Mouse (Mus musculus): ENCODE data around the gene Slc6a2.

Slc6a2 gene

DNA sequence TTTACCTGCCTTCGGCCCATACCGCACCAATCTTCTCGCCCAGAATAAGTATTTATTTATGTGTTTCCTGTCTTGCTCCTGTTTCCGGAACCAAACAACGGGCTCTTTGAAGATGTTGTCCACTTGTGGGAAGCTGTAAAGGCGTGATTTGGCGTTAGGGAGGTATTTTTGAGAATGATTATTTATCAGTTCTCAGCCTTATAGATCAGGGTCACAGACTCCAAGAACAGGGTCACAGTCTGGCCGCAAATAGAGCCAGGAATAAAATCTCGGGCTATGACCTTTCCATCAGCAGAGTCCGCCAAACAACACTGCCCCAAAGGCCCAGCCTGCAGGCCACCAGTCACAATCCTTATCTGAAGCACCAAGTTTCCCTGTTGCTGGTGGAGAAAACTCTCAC lies at the start of gene Slc6a2:
Slc6a2 (plus strand) TSS at position 301 of the 400 bp plus-strand sequence.
- no peak for DNase-seq

DNA sequence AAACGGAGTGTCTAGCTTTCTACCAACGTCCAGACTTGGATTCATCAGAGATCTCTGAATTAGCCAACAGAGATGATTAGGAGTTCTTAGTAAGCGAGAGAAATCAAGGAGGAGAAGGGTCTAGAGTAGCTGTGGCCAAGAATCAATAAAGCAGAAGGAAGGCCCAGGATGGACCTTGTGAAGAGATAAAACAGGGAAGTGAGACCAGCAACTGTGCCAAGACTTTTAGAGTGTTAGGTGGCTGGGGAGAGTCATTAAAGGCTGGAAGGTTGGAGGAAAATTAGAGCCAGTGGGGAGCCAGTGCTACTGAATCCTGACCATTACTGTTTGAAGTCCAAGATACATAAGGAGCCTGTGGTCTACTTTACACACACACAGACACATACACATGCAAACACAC lies 48.4 kb upstream of the Slc6a2 start:
- DNase-seq = no peak

DNA sequence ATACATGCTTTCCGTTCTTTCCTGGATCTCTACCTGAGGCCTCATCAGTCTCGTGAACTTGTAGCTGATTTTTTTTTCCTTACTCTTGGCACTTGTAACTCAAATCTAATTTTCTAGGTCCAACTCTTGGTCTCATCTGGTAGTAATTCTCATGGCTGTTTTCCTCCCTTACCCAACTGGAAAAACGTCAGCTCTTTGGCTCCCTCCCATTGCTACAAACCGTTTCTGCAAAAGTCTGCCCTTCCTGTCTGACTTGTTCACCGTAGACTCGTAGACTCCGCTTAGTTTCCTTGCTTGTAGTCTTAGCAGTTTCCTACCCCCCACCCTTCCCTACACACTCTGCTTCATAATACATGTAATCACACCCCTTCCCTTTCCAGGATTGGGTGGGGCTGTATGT lies 46.5 kb upstream of the Slc6a2 start:
- DNase-seq = no peak

DNA sequence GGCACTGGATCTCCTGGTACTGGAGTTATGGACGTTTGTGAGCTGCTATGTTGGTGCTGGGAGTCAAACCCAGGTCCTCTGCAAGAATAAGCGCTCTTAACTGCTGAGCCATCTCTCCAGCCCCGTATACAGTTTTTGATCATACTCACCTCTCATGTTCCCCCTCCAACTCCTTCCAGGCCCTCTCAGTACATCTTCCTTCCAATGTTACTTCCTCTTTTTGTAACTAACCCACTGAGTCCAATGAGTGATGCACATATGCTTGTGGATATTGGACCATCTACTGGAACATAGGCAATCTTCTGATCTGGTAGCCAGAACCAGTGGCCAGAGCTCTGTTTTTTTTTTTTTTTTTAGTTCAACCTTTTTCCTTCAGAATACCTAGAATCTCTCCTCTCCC lies 43.8 kb upstream of the Slc6a2 start:
- DNase-seq = no peak

DNA sequence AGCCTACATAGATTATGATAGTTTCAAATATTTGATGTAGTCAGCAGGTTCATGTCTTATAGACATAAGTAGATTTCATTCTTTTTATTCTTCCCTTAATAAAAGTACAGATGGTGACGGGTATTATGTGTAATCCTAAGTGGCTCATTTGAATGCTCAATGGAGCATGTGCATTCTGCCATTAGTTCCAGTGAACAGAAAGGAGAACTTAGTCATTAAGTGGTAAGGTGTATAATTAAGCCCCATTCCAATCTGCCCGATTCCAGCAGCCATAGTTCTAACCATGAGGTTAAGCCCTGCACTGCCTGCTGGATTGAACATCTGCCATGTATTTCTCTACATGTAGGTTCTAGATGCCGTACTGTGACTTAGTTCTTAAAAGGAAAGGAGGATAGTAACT lies 38.1 kb upstream of the Slc6a2 start:
- no peak for DNase-seq

DNA sequence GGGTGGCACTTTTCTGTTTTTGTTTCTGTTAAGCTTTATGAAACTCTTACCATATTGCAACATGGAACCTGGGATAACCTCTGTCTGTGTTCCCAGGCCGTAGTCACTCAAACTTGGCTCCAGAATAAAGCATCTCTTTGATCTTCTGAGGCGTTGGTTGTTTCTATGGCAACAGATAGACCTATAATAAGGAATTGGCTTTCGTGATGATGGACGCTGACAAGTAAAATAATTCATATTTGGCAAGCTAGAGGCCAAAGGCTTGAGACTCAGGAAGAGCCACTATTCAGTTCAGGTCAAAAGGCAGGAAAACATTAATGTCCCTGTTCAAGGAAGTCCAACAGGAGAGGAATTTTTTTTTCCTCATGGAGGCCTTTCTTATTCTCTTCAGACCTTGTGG lies 30.9 kb upstream of the Slc6a2 start:
- DNase-seq = no peak

DNA sequence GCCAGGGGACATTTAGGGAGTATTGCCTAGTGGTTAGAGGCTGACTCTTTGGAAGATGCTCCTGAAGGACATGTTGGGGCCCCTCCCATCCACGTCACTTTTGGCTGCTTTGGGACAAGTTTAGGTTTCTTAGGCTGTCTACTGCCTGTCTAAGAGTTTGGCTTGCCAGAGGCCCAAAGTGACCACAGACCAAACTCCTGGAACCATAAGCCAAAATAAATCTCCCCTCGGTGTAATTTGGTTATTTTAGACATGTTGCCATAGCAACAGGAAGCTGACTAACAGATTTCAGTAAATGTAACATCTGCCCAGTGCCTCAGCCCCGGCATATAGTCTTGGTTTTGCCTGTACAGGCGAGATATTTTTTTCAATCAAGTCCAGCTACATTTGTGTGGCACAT lies 21.8 kb upstream of the Slc6a2 start:
- no peak for DNase-seq

DNA sequence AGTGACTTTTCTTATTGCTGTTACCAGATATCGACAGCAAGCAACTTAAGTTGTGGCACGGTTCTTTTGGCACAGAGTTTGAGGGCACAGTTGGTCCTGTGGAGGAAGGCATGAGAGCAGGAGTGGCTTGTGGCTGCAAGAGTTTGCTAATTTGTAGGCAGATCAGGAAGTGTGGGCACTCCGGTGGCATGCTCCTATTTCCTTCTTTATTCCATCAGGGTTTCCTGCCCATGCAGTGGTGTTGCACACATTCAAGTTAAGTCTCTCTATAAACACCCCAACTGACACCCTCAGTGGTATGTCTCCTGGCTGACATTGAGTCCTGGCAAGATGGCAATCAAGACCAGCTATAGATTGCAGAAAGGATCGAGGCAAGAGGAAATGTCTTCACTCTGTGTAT lies 10.8 kb upstream of the Slc6a2 start:
- DNase-seq = no peak

DNA sequence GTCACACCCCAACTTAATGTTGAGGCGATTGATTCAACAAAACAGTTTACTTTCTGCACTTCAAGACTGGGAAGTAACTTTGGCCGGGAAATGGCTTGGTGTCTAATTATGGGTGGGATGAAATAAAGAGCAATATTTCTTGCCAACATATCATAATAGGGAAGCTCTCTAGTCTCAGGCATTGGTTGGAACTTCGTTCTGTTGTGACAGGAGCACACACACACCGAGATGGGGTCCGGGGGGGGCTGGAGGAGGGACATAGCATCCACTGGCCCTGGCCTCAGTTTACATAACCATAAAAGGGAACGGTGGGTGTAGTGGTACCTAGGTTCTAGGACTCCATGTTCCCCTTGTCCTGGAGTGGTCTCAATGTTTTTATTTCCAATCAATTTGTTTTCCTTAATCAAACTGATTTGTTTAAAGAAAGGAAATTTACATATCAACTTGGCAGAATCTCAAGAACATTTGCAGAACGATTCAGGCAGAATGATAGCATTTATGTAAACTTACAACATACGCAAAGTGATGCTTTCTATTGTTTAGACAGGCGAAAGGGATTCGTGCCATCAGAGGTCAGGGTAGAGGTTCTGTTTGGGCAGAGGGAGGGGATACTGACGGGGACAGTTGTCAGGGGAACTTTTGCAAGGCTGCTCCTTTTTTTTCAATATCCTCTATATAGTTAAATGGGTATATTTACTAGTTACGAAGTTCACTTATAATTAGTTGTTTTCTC lies 9.1 kb upstream of the Slc6a2 start:
- no peak for DNase-seq

DNA sequence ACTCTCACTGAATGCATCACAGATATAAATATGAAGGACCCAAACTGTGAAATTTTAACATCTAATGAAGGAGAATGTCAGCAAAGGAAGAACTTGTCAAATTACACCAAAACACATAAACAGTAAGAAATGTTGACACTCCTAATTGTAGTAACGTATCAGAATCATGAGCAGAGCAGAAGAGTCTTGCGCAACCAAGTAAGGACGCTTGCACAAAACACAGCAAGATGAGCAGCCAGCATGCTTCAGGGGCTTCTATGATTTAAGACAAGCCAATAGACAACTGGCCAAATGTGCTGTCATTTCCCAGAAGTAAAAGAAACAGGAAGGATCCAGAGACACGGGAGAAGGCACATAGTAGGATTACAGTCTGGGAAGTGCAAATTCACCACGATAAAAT lies 5.8 kb upstream of the Slc6a2 start:
- DNase-seq = no peak

DNA sequence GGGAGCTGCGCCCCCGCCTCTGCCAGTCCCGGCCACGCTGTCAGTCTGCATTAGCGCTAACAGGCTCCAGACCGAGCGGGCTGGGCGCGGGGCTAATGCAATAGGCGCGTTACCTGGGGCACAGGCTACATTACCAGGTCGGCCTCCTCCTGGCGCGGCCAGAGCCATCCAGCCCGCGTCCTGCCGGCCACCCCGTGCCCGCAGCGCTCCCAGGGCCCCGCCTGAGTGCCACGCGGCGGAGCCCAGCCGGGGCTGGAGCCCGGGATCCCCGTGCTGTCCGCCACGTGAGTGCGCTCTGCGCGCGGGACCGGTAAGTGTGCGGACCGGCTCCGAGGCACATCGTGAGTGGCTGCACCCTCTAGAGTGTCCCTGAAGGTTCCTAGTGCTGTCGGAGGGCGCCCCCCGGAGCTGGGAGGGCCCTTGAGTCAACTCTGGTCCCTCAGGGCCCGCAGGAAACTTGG lies 602 bp downstream of the Slc6a2 start:
- peak; percentile 7 for DNase-seq

DNA sequence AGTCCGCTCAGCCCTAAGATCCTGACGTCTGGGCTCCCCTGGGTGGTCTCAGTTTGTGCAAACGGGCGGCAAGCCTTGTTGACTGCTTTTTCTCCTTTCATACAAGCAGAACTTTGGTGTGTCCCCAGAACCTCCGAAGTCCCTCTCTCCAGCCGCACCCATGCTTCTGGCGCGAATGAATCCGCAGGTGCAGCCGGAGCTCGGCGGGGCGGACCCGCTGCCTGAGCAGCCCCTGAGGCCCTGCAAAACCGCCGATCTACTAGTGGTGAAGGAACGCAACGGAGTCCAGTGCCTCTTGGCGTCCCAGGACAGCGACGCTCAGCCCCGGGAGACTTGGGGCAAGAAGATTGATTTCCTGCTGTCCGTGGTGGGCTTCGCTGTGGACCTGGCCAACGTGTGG lies 1.2 kb downstream of the Slc6a2 start:
- DNase-seq = peak; percentile 11

DNA sequence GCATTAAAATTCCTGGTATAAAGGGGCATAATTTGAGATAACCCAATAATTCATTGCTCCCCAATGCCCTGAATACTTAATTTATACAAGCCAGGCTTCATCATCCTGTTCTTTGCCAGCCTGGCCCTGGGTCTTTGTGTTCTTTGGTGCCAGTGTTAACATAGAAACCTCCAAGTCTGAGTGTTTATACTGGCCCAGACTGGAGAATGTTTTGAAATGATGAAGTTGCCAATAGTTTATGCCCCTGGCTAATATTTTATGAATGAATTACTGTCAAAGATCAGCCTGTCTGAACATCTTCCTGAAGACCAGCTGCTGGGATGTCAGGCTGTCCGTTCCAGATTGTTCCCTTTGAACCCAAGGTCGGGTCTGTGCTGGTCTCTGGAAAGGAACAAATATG lies 4.7 kb downstream of the Slc6a2 start:
- no peak for DNase-seq

DNA sequence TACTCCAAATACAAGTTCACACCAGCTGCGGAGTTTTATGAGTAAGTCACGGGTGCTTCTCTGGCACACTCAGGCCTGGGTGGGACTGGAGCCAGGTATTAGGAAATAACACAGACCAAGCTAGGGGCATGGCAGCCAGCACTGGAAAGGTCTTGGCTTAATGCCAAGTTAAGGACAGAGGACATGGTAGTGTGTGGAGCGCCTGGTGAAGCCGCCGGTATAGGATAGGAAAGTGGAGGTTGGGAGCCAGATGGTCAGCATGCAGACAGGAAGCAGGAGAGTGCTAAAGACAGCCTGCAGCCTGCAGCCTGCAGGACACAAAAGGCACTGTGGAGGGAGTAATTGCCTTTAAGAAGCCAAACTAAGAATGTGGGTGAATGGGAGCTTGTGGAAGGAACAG lies 13.1 kb downstream of the Slc6a2 start:
- no peak for DNase-seq

DNA sequence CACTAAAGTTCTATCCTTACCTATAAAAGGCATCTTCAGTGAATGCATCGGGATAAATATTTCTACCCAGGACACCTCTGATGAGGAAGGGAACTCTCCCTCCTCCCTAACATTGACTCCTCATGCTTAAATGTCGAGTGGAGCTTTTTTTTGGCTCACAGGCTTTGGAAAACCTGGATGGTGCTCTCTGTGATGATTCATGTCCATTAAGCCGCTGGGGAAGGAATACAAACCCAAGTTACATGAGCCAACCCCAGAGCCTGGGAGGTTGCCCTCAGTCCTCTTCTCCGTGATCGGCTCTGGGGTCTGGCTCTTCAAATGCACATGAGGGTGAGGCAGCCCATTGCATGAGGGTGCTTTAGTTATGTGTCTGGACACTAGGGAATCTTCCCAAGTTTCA lies 16.8 kb downstream of the Slc6a2 start:
- DNase-seq = no peak

DNA sequence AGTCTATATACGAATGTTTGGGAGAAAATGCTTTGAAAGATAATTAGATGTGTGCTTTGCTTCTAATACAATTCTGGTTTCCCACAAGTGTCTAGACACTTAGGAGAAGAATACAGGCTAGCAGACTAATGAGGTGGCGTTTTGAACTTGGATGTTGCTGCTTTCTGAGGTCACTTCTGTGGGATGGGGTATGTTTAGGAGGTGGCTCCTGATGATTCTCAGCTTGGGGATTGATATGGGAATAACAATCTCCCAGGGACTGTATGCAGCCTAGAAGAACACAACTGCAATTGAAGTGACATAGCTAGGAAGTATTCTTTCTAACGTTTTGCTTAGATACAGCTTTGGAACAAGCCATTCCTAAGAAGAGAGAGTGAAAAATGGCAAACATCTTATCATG lies 22.6 kb downstream of the Slc6a2 start:
- DNase-seq = no peak

DNA sequence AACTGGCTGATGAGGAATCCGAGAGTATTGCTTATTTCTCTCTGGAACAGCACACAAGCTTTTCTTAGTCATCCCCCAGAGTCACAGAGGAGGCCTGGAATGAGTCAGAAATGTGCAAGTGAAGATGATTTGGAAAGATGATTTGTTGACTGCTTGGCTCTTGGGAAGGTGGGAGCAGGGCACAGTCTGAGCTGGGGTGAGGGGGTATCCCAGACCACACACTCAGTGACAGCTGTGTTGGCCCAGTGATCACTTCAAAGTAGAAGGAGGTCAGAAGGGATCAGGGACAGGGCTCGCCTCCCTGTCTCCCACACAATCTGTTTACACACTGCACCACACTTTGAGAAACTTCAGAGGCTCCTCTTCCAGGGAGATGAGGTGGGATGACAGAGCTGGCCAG lies 24.5 kb downstream of the Slc6a2 start:
- DNase-seq = no peak

DNA sequence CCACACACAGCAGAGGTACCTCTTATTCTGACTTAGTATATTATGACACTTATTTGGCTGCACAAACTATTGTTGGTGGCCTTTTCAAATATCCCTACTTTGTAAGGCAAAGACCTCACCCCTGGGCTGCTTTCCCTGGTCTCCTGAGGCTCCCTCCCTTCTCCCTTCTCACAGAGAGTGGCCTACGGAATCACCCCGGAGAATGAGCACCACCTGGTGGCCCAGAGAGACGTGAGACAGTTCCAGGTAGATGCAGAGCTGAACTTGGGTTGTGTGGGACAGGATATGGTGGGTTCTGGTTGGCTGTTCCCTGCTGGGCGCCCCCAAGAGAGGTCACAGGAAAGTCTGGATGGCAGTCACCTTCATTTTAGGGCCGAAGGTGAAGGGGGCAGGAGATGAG lies 37.0 kb downstream of the Slc6a2 start:
- peak; percentile 43 for DNase-seq

DNA sequence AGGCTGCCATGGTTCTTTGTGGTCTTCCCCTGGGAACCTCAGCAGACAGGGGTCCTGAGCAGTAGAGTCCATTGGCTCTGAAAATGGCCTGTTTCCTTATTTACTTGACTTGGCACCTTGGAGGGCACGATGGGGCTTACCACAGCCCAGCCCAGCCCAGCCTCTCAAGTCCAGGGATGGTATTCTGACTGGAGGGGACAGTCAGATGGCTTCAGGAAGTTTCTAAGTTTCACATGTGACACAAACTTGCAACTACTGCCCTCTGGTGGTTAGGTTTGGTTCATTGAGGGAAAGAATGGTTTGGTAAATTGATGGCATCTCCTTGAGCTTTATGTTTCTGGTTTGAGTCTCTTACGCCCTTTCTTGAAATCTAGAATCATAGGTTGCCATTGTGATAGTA lies 38.7 kb downstream of the Slc6a2 start:
- peak; percentile 34 for DNase-seq

DNA sequence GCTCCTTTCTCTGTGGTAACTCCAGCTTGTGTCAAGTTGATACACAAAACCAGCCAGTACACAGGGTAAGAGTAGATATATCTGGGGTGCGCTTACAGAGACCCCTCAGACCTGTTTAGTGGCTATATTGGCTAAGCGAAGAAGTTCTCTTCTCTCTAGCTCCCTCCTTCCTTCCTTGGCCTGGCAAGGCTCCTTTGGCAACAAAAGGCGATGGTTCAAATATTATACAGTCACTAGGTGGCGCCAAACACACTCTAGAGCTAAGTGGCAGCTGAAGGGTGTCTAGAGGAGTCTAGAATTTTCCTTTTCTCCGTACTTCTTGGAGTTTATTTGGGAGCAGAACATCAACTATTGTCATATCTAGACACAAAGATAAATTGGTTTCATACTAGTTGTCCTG lies 50.4 kb downstream of the Slc6a2 start:
- DNase-seq = peak; percentile 29

DNA sequence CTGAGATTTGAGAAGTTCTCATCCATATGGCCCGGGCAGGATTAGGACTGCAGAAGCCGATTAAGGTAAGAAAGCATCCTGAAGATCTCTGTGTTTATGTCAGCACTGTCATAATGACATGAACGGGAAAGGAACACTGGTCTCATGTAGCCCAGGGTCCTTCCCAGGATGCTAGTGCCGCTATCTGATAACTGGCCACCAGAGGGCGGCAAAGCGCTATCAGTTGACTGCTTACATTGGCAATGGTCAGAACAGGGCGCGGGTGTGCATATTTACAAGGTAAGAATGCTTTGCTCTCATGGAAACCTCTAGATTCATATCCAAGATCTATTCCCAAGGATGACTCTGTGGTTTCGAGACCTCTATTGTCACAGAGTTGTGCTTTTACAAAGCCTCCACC lies 51.6 kb downstream of the Slc6a2 start:
- DNase-seq = peak; percentile 86

DNA sequence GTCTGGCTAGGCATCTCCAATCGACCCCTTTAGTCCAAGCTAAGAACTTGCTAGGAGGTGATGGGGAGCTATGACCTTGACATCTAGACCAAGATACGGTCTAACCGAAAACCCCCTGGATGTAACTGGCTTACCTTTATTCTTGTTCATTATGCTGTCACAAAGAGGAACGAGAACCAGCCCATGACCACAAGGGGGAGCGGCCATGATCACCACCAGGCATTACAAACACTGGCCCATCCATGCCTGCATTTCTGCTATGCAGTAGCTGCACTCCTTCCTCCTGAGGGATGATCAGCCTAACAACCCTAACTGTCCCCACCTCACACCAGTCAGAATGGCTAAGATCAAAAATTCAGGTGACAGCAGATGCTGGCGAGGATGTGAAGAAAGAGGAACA lies 52.3 kb downstream of the Slc6a2 start:
- DNase-seq = no peak

DNA sequence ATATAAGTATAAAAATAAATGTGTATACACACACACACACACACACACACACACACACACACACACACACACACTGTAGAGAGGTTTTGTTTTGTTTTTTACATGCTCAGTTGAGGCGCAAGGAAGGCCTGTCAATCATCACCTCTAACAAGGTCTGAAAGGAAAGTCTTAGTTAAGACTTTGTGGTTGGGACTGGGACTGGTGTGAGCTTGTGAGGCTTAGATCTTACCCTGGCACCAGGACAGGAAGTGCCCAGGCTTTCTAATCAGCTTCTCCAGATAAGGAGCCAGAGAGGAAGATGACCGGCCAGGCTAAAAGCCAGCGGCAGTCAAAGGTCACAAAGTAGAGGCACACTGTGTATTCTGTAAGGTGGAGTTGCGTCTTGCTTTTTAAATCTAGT lies 54.4 kb downstream of the Slc6a2 start:
- no peak for DNase-seq

DNA sequence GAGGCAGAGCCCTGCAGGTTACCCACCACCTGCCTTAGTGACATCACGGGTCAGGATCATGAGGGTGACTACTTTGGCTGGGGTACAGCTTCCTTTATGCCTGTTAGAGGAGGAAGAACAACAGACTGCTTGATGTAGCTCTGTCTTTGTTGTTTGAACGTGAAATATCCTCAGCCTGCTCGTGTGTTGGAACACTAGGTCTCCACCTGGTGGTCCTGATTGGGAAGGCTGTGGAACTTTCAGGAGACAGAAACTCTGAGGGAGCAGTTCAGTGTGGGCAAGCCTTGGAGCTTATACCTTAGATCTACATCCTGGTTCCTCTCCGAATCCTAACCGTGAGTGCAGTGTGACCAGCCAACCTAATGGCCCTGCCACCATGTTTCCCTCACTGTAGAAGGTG lies 61.9 kb downstream of the Slc6a2 start:
- DNase-seq = no peak

DNA sequence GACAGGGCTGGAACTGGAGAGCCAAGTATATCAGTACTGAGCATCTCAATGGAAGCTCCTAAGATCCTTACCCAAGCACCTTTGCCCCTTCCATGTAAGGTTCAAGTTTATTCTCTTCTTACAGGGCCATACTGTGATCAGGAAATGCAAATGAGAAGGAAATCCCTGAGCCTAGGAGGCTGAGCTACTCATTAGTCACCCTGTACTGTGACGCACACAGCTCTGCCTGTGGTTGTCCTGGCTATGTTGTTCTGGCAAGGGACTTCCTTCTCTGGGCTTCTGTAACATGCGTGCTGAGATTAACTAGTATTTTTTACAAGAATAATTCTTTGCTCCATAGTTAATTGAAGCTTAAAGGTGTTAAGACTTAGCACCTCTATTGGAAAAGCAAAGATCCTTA lies 70.8 kb downstream of the Slc6a2 start:
- DNase-seq = no peak

DNA sequence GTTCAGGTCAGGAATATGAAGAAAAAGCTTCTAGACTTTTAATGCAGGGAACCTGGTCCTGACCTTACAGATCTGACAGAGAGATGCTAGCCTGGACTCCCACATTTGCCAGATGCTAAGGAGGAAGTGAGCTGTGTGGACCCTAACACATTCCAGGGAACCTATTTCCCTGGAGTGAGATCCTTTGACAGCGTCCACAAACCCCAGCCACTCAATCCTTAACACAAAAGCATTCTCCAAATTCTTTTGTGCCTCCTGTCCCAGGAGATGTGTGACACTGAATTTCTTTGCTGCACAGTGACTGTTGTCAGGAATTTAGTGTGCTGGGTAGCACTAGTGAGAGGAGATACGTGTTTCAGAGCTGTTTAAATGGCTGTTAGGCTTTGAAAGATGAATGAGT lies 79.0 kb downstream of the Slc6a2 start:
- DNase-seq = no peak
